Mouse (Mus musculus) ZHBTc4 (cell line): ENCODE measurements around the gene Flt4.

Source experiments
- DNase-seq: peaks from one replicate; pipeline ENCODE4 v3.0.0-alpha.2; 2011; ENCODE audit warnings: low read depth, low spot score

The Flt4 gene

DNA sequence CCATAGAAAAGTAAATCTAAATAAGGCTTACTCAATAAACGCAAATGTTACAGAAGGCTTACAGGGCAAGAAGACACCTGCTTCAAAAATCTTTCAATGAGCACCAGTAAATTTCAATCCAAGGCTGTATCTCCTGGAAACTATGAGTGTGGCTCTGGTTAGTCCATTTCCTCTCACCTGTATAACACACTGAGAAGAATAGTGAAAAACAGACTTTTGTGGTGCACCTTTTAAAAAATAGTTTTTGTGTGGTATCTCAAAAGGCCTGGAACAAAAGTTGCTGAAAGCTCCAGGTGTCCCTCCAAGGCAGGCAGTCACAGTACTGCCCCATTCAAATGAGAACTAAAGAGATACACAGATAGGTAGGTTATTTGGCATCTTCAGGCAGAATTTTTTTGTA is 90.0 kb downstream of the Flt4 start:
- no peak for DNase-seq

- DNase-seq: no peak
Observed at GRCm38 (mm10) chr11:49702014-49702413, 93.0 kb downstream of the Flt4 start.
